Mouse (Mus musculus): ENCODE measurements around the gene 5530401A14Rik.

5530401A14Rik gene

GRCm38 (mm10) chr11:81860250-81860972 is at the start of gene 5530401A14Rik:
TSS of gene 5530401A14Rik (plus strand) at chr11:81860673.
- DNase-seq (ENCODE audit: low spot score in 2 of 2), result no peak

- no peak for DNase-seq (ENCODE audit: low spot score in 2 of 2)
These were observed 45.7 kb upstream of the 5530401A14Rik start for GRCm38 (mm10) chr11:81814816-81815215.

GRCm38 (mm10) chr11:81816531-81816930 is 43.9 kb upstream of the 5530401A14Rik start:
- no peak for DNase-seq (ENCODE audit: low spot score in 2 of 2)

- DNase-seq (ENCODE audit: low spot score in 2 of 2), result no peak
These were observed 28.1 kb upstream of the 5530401A14Rik start for GRCm38 (mm10) chr11:81832381-81832780.

- DNase-seq (ENCODE audit: low spot score in 2 of 2), result no peak
These were observed 22.0 kb upstream of the 5530401A14Rik start for GRCm38 (mm10) chr11:81838426-81838825.

GRCm38 (mm10) chr11:81841001-81841400 is 19.5 kb upstream of the 5530401A14Rik start:
- no peak for DNase-seq (ENCODE audit: low spot score in 2 of 2)

GRCm38 (mm10) chr11:81845010-81845685 is 15.3 kb upstream of the 5530401A14Rik start:
- DNase-seq (ENCODE audit: low spot score in 2 of 2), result peak in 1 of 2 experiments; percentile 5

- DNase-seq (ENCODE audit: low spot score in 2 of 2), result no peak
These were observed 14.8 kb upstream of the 5530401A14Rik start for GRCm38 (mm10) chr11:81845686-81846036.

- no peak for DNase-seq (ENCODE audit: low spot score in 2 of 2)
These were observed 12.5 kb upstream of the 5530401A14Rik start for GRCm38 (mm10) chr11:81847773-81848490.

- no peak for DNase-seq (ENCODE audit: low spot score in 2 of 2)
These were observed 5.3 kb downstream of the 5530401A14Rik start for GRCm38 (mm10) chr11:81865661-81866382.

GRCm38 (mm10) chr11:81871506-81872213 is 11.2 kb downstream of the 5530401A14Rik start:
- DNase-seq (ENCODE audit: low spot score in 2 of 2), result no peak

GRCm38 (mm10) chr11:81896511-81896910 is 36.0 kb downstream of the 5530401A14Rik start:
- no peak for DNase-seq (ENCODE audit: low spot score in 2 of 2)

- DNase-seq (ENCODE audit: low spot score in 2 of 2), result no peak
These were observed 37.3 kb downstream of the 5530401A14Rik start for GRCm38 (mm10) chr11:81897547-81898354.

- DNase-seq (ENCODE audit: low spot score in 2 of 2), result no peak
These were observed 41.8 kb downstream of the 5530401A14Rik start for GRCm38 (mm10) chr11:81902318-81902717.

- no peak for DNase-seq (ENCODE audit: low spot score in 2 of 2)
These were observed 48.3 kb downstream of the 5530401A14Rik start for GRCm38 (mm10) chr11:81908760-81909159.

- no peak for DNase-seq (ENCODE audit: low spot score in 2 of 2)
These were observed 49.0 kb downstream of the 5530401A14Rik start for GRCm38 (mm10) chr11:81909397-81909894.

GRCm38 (mm10) chr11:81913071-81913470 is 52.6 kb downstream of the 5530401A14Rik start:
- DNase-seq (ENCODE audit: low spot score in 2 of 2), result no peak

- DNase-seq (ENCODE audit: low spot score in 2 of 2), result no peak
These were observed 55.0 kb downstream of the 5530401A14Rik start for GRCm38 (mm10) chr11:81915501-81915900.

GRCm38 (mm10) chr11:81923096-81923495 is 62.6 kb downstream of the 5530401A14Rik start:
- no peak for DNase-seq (ENCODE audit: low spot score in 2 of 2)

- no peak for DNase-seq (ENCODE audit: low spot score in 2 of 2)
These were observed 63.2 kb downstream of the 5530401A14Rik start for GRCm38 (mm10) chr11:81923626-81924025.
